Mouse (Mus musculus) spleen, postnatal 36 days (tissue): ENCODE results near the gene Themis2.
A peak's percentile ranks its signal among the peaks of the same experiment; 100 is the strongest.
"Not testable (repeated sequence)": the region's sequence is repeated elsewhere in the genome, so short reads cannot be mapped to it uniquely, and the experiment has no call there.

Source experiments
- DNase-seq, 2 experiments: peaks; one replicate each; pipeline ENCODE4 v3.0.0; 2022; ENCODE audit warnings: low spot score in 2 of 2, mixed read lengths in 1 of 2

Gene Themis2

DNA sequence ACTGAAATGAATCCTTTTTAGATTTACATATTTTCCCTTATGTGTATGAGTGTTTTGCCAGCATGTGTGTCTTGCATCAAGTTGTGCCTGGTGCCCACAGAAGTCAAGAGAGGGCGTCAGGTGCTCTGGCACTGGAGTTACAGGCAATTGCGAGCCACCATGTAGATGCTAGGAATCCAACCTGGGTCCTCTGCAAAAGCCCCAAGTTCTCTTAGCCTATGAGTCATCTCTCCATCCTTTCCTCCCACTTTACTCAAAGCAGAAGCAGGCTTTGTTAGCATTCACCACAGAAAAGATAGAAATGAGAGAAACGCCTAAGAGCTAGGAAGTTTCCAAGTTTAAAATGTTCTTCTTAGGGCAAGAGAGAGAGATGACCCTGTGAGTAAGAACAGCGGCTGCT, 3.7 kb upstream of the Themis2 start:
- DNase-seq, result no peak

DNA sequence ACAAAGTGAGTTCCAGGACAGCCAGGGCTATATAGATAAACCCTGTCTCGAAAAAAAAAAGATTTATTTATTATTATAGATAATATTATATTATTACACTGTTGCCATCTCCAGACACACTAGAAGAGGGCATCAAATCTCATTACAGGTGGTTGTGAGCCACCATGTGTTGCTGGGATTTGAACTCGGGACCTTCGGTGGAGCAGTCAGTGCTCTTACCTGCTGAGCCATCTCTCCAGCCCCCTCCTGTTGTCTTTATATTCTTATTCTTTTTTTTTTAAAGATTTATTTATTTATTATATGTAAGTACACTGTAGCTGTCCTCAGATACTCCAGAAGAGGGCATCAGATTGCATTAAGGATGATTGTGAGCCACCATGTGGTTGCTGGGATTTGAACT, 2.5 kb upstream of the Themis2 start:
- not testable (repeated sequence) for DNase-seq

DNA sequence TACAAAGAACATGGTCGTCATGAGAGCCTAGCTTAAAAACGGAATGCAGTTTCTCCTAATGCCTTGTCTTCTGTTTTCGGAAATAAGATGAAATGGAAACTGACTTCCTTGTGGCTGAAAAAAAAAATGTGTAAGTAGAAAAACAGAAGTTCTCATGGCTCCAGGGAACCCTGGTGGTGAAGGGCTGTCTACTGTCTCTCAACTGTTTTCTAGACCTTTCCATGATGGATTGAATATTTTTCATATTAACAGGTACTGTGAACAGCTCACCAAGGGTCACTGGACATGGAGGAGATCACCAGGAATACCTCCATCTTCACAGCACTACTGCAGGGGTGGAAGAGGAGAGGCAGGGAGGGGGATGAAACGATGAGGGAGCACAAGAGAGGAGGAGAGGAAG, 1.8 kb upstream of the Themis2 start:
- no peak for DNase-seq

DNA sequence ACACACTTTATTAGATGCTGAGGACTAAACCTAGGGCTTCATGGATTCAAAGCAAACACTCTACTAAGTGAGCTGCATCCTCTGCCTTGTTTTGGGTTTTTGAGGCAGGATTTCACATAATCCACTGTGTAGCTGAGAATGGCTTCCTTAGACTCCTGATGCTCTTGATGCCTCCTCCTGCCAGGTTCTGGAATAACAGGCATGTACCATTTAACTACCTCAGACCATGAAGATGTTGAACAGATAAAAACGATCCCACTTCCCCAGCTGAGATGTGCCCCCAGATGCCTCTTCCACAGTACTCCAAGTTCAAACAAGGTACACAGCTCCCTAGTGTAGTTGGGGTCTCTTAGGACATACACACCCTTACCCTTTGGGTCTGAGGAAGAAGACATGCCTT, 1.3 kb upstream of the Themis2 start:
- DNase-seq, result no peak

DNA sequence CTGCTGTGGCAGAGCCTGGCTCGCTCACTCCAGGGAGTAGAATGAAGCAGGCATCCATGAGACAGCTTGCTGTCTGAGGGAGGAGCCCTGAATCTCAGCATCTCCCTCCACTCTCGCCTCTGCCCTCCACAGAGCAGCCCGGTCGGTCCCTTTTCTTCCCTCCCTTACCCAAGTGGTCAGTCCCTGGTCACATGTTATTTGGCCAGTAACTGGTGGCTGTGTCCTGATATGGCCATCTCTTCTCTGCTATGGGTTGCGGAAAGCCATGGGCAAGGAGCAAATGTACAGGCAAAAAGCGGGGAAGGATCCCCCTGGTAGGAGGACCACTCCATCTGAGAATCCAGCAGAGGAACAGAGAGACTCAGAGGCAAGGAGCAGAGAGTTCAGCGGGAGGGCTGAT, 1.0 kb downstream of the Themis2 start:
- no peak for DNase-seq

DNA sequence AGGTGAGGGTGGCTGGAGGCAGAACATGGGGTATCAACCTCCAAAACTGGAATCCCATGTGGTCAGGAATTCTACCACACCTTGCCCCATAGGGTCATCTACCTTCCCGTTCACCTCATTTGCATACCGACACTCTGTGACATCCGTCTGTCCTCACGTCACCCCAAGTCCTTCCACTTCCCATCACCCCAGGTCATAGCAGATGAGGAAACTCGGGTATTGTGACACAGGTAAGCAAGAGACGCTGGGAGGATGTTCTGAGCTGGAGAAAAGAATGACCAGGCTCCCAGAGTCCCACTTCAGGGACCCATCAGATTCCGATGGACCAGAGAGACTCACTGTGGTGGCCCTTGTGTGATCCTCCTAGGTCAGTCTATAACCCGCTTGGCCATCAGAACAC, 1.4 kb downstream of the Themis2 start:
- peak; percentile 76 to 83 for DNase-seq

DNA sequence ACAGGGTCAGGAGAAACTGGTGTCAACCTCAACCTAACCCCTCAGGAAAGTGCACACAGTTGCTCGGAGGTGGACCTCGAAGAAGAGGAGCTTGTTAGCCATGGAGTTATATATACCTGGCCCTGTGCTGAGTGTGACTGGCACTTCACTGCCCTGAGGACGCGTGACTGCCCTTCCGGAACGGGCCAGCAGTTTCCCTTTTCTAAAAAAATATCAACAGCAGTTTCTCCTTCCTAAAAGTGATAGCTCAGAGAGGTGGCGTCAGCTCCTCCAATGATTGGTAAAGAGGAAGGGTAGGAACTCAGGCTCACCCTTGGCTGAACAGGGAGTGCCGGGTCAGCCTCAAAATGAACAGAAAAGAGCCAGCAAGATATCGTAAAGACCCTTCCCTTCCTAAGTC, 2.2 kb downstream of the Themis2 start:
- peak; percentile 76 to 78 for DNase-seq

DNA sequence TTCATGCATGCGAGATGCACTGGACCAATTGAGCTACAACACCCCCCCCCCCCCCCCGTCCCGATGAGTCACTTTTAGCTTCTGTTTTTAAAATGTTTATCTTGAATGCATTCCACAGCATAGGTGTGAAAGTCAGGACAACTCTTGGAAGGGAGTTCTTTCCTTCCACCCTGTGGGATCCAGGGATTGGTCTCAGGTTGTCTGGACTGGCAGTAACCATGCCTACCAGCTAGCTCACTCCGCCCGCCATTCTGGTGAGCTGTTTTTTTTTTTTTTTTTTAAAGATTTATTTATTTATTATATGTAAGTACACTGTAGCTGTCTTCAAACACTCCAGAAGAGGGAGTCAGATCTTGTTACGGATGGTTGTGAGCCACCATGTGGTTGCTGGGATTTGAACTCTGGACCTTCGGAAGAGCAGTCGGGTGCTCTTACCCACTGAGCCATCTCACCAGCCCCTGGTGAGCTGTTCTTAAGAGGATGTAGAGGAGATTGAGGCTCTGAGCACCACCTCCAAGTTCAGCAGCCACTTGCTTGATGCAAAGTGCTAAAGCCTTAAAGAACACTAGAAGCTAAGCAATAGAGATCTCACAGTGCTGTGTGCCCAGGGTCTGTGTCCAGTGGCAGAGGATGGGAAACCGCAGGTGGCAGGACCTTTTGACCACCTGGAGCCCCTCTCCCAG, 2.7 kb downstream of the Themis2 start:
- not testable (repeated sequence) for DNase-seq

DNA sequence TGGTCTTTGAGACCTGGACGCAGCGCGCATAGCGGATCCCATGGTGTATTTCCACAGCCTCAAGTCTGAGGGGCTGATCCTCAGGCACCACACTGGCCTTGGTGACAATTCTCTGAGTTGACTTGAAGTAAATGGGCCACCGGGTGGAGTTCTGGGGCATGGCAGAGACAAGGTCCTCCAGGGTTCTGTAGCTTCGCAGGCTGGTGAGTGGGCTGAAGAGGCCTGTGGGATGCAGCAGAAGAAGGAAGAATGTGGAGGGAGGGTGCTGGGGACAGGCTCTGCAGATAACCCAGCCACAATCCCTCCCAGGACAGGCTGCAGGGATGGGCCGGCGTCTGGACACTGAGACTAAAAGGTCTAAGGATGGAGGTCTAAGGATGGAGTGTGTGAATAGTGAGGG, 6.5 kb downstream of the Themis2 start:
- DNase-seq, result no peak

DNA sequence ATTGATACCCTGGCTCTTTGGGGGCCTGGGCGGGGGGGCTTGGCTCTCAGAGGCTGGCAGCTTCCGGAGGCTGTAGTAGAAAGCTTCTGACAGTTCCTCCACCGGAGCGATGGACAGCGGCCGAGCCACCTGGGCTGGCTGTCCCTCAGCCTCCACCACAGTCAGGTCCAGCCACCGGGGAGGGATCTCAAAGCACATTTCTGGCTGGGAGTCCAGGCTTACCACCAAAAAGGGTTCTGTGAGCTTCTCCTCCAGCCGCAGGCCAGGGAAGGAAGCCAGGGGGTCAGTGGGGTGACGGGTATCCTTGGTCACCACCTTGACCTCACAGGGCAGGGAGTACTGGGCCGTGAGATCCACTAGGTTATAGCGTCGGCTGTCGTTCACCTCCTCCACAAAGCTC, 11.0 kb downstream of the Themis2 start:
- no peak for DNase-seq

DNA sequence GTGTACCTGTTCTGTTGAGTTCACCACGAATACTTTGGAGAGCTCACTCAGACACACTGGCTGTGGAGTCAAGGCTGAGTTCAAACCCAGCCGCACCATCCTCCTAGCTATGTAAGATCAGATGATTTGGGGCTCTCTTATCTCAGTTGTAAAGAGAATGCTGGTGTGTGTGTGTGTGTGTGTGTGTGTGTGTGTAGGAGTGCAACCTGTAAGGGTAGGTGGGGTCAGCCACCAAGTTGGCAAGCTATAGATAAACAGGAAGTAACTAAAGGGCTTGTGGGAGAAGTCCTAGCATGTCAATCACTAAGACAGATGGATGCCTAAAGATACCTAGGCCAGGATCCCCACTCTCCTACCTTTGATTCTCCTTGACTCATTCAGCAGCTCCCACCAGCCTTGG, 12.5 kb downstream of the Themis2 start:
- DNase-seq, result no peak

DNA sequence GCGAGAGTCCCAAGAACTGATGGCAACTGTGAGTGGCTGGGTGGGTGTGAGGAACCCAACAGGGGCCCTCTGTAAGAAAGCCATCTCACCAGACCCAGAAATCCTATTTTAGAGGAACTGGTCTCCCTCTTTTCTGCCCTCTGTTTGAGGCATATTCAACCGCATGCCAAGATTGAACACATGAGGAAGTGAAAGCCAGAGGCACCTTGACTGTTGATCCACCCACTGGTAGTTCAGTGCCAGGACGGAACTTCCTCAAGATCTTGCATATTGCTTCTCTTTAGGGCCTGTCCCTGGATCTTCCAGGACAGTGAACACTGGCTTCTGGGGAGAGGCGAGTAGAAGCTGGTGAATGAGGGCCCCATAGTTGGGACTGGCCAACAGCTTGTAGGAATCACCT, 15.9 kb downstream of the Themis2 start:
- DNase-seq, result peak; percentile 64 to 74

DNA sequence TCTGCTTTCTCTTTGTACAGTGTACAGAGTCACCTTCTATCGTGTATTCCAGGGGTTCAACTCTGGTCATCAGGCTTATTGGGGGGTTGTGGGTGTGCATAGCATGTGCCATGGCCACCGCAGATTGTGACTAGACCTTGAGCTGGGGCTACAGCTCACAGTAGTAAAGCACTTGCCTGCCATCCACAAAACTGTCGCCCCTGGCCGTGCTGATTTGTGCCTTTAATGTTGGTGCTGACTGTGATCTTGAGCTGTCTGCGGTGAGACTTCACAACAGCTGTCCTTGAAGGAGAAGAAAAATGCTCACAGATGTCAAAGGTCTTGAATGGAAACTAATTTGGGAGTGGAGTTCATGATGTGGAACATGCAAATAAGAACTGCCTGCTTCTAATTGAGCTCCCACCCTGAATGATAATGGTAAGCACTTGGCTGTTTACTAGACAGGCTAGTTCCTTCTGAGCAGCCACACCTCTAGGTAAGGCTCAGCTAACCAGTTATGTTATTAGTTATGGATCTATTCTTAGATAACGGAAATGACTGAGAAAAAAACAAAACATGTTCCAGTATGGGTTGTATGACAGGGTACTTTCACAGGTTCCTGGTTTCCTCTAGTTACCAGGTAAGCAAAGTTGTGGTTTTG, 17.5 kb downstream of the Themis2 start:
- peak; percentile 60 to 70 for DNase-seq

DNA sequence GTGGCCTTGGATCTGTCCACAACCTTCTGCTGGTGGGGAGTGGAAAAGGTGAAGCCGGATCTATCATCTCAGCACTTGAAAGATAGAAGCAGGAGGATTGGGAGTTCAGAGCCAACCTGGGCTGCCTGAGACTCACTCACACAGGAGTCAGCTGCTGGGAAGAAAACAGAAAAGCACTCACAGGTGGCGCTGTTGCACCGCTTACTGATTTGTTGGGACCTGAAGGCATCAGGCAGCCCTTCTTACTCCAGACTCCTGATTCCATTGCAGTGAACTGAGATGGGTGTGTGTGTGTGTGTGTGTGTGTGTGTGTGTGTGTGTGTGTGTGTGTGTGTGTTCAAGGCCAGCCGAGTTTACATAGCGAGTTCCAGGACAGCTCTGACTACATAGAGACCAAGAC, 19.4 kb downstream of the Themis2 start:
- DNase-seq, result peak; percentile 74 to 77

DNA sequence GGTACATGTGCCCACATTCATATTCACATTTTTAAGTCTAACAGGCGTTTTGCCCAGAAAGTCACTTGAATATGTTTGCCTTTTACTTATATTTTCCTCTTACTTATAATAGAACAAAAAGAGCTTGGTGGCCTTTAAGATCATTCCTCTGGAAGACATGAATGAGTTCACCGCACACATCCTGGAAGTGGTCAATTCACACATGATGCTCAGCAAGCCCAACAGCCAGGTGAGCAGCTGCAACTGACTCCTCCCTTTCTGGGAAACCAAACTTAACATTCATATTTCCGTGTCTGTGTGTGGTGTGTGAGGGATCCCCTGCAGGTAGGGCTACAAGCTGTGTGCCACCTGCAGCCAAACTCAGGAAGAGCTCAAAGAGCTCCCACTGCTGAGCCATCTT, 21.3 kb downstream of the Themis2 start:
- DNase-seq, result no peak

DNA sequence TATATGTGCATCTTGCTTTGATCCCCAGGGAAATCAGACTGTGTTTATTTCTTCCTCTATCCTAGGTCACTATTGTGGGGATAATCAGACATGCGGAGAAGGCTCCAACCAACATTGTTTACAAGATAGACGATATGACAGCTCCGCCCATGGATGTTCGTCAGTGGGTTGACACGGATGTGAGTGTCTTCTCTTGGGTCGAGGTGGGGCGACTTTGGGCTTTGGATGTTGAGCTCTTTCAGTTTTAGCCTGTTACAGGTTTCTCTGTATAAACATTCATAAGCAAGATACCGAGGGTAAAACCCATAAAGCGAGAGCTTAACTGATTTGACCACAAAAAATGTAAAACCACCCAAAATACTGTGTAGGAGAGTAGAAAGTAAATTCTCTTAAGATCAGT, 24.4 kb downstream of the Themis2 start:
- no peak for DNase-seq

DNA sequence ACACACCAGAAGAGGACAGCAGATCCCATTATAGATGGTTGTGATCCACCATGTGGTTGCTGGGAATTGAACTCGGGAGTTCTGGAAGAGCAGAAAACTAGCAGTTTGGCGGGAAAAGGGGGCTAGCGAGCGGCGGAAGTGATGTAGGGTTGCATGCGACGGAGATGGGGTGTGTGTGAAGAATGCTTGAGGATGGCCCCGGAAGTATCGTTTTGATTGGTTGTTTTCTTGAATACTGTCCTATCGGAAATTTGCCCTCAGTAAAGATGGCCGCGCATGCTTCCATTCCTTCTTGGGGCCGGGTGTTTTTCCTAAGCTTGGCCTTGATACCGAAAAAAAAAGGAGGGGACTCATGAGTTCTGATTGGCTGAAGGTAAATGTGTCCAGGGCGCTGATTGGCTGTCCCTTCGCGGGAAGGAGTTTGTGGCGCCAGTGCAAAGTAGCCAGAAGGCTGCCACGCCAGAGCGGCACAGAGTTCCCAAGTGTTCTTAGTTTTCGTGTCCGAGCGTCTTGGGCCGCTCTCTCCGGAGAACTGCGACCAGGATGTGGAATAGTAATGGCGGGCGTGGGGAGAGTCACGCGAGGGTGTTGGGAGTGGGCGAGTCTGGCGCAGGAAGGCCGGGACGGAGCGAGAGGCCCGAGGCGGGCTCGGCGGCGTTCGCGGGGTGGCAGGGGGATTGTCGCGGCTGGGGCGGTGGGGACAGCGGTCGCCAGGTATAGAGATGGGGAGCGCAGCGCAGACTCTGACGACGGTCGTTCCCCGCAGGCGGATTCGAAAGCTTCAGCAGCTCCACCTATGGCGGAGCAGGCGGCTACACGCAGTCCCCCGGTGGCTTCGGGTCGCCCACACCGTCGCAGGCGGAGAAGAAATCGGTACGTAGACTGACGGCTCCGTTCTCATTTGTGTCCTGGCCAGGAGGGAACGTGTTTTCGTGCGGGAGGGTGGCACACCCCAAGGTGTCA, 28.0 kb downstream of the Themis2 start, which contains the start of gene Rpa2:
Rpa2 (plus strand) TSS at position 419 of the 963 bp plus-strand sequence.
- peak; percentile 97 to 99 for DNase-seq

DNA sequence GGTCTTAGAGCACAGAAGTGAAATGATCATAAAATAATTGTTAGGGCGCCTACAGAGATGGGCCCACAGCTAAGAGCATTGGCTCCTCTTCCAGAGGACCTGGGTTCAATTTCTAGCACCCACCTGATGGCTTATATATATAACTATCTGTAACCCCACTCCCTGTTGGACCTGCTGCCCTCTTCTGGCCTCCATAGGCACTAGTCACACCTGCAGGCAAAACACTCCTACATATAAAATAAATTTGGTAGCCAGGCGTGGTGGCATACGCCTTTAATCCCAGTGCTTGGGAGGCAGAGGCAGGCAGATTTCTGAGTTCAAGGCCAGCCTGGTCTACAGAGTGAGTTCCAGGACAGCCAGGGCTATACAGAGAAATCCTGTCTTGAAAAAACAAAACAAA, 33.1 kb downstream of the Themis2 start:
- DNase-seq, result not testable (repeated sequence)

DNA sequence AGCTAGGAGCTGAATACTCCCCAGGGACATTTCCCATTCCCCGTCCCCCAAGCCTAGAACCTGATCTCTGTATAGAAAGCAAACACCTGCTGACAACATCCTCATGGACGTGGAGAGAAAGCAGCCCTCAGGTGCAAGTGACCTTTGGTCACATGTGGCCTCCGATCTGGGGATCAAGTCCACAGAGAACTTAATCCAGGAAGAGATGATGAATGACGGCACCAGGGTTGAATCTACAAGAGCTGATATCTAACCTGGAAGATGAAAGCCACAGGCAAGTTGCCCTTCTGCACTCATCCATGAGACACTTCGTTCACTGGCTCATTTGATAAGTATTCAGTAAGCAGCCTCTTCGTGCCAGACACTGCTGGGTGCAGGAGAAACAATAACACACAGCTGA, 33.6 kb downstream of the Themis2 start:
- DNase-seq, result no peak

DNA sequence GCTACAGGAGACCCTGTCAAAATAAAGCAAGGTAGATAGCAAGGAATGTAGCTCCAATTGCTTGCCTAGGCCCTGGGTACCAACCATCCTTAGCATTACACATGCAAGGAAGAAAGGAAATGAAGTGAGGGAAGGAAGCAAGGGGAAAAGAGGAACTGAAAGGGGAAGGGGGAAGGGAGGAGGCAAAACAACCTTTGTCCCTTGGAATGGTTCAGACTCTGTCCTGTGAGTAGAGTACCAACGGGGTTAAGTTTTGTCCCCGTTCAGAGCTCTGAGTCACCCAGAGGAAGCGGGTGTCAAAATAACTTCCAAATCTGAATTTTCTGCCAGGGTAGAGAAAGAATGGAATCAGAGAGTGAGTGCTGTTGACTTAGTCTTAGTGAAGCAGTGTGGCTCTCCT, 35.9 kb downstream of the Themis2 start:
- DNase-seq, result no peak

DNA sequence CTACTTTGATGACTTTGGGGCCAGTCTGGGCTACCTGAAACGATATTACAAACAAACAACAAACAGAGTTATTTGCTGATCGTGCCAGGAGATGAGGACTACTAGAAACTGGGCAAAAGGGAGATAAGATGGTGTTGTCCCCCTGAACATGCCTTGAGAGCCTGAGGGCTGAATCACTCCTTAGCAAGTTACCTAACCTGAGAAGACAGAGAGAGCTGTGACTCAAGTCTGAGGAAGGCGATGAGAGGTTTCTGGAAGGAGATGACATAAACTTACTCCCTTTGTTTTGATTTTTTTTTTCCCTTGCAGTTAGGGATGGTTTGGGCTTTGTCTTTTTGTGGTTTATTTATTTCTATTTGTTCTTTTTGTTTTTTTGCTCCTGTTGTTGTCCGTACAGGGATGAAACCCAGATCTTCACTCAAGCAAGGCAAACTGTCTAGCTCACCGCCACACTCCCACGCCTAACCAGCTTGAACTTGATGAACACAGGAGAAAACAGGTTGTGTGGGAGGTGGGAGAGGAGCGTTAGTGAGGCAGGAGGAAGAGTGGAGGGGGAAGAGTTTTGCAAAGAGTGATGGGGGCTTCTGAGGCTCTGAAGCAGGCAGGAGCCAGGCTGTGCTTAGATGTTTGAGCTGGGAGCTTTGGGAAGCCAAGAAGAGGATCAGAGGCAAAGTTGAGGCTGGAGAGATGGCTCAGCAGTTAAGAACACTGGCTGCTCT, 38.4 kb downstream of the Themis2 start:
- no peak for DNase-seq

DNA sequence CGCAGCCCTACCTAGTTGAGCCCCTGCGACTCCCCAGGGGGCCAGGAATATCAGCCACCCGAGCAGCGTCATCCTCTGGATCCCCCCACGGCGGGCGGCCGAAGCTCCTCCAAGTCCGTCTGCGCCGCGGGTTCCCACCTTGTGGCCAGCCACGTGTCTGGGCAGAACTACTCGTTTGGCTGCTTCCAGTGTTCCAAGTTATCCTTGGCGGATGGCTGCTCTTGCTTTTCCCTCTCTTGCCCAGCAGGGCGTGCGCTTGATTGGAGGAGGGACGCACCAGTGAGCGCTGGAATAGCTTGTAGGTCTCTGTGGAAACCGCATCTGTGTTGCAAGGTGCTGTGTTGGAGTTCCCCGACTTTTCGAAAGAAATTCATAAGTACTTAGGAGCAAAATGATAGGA, 39.2 kb downstream of the Themis2 start, which contains the start of gene Smpdl3b:
Smpdl3b (minus strand) TSS at position 279 of the 400 bp plus-strand sequence.
- no peak for DNase-seq
